Mouse (Mus musculus): ENCODE data around the gene Wdr25.

The Wdr25 gene

GRCm38 (mm10) chr12:108987448-108987847, 94.0 kb downstream of the Wdr25 start:
- no peak for DNase-seq (ENCODE audit: low spot score)

- DNase-seq (ENCODE audit: low spot score): peak; percentile 34
Observed at GRCm38 (mm10) chr12:108990425-108990824, 97.0 kb downstream of the Wdr25 start.

- DNase-seq (ENCODE audit: low spot score): no peak
Observed at GRCm38 (mm10) chr12:108993046-108993445, 99.6 kb downstream of the Wdr25 start.

DNA sequence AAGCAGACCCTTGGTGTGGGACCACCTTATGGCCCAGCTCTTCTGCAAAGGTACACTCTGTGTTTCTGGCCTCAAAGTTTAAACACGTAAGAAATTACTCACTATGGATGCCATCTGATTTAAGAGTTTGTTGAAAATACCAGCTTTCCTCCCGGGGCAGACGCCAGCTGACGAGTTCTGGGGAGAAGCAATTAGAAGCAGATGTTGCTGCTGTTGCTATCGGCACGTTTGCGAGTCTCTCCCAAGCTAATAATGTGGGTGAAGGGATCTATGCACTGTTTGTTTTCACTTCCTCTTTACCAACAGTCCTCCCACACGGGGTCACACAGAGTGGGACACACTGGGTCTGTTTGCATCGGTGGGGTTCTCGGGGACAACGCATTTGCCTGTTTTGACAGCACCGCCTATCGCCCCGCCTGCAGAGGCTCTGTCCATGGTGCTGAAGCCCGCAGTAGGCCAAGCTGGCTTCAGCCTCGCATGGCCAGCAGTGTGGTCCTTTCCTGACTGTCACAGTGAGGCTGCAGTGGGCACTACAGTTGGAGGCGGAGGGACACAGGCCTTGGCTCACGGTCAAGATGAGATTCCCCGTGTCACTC, 101.1 kb downstream of the Wdr25 start:
- peak; percentile 85 for DNase-seq (ENCODE audit: low spot score)

- no peak for DNase-seq (ENCODE audit: low spot score)
Observed at GRCm38 (mm10) chr12:108995976-108996636, 102.7 kb downstream of the Wdr25 start.

DNA sequence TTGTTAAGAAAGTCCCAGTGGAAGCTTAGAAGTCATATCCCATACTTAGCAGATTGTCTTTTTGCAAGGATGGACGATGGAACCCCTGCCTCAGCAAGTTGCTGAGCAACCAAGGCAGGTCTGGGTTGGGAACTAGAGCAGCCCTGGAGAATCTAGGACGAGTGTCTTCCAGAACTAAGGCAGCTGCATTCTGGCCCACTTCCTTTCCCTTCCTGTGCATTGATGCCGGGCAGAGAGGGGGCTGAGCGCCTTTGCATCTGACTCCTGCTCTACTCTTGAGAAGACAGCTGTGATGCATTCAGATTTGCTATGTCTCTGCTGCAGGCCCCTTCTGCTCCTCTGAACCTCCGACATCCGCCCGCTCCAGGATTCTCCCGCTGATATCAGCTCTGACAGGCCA, 103.8 kb downstream of the Wdr25 start:
- DNase-seq (ENCODE audit: low spot score): no peak

DNA sequence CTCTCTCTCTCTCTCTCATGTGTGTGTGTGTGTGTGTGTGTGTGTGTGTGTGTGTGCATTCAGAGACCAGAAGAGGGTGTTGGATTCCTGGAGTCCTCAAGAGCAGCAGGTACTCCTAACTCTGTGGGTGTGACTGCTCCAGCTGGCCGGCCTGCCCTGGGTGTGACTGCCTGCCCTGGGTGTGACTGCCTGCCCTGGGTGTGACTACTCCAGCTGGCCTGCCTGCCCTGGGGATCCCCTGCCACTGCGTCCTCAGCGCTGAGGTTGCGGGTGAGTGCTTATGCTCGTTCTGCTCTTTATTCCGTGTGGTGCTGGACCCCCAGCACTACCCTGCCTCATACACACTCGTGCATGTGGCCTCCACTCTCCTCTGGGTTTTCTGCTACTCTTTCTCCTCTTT, 109.5 kb downstream of the Wdr25 start:
- DNase-seq (ENCODE audit: low spot score): no peak

DNA sequence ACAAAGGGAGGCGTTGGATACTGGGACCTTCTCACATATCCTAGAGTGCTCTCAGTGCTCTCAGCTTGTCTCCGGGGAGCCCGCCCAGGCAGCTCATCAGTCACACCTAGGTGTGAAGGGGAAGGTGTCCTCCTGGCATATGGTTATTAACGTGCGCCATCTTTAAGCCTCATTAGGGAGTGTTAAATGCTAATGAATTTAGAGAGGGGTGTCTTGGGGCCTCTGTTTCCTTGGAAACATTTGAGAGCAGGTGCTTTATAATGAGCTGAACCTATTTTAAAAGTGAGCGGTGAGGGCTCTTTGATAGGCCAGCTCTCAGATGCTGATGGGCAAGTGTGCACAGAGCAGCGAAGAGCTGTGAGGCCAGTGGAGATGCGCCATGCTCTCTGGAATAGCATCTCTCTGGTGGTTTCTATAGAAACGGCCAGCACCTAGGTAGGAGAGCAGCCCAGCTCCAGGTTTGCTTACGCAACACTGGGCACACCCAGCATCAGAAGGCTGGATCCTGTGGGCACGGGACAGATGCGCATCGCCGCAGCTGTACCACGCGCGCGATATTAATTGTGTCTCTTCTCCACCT, 116.7 kb downstream of the Wdr25 start:
- DNase-seq (ENCODE audit: low spot score): no peak

GRCm38 (mm10) chr12:109022181-109022691, 128.8 kb downstream of the Wdr25 start:
- DNase-seq (ENCODE audit: low spot score): no peak

DNA sequence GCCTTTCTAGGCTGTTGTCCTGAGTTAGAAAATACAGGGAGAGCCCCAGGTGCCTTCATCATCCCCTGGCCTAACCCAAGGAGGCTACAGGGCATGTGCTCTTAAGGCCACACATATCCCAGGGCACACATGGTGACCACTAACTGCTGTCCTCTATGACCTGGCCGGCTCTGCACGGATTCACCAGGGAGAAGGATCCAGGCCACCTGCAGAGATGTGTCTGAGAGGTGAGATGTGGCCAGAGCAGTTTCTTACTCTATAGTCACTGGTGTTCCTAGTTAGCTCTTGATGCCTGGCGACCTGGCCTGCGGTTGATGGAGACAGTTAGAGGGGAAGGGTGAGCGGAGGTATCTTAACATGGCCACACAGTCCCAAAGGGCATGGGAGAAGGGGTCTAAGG, 129.5 kb downstream of the Wdr25 start:
- DNase-seq (ENCODE audit: low spot score): no peak

GRCm38 (mm10) chr12:109023780-109024179, 130.3 kb downstream of the Wdr25 start:
- peak; percentile 54 for DNase-seq (ENCODE audit: low spot score)

DNA sequence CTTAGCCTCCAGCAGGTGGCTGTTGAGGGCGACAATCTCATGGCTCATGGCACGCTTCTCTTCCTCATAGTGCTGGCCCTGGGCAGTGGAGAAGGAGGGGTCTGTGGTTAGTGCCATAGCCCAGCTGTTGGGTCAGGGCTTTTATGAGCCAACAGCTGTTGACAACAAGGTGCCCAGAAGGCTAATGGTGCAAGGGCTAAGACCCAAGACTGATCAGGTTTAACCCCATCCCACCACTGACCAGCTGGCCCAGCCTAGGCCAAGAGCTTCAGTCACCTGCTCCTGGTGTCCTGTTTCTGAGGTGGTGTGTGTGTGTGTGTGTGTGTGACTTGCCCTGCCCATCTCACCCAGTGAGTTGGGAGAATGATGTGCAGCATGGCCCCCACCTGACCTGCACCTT, 143.6 kb downstream of the Wdr25 start:
- no peak for DNase-seq (ENCODE audit: low spot score)

- DNase-seq (ENCODE audit: low spot score): no peak
Observed at GRCm38 (mm10) chr12:109038179-109038819, 144.9 kb downstream of the Wdr25 start.

GRCm38 (mm10) chr12:109039311-109039710, 145.9 kb downstream of the Wdr25 start:
- no peak for DNase-seq (ENCODE audit: low spot score)

- DNase-seq (ENCODE audit: low spot score): peak; percentile 36
Observed at GRCm38 (mm10) chr12:109044497-109044896, 151.1 kb downstream of the Wdr25 start.

- no peak for DNase-seq (ENCODE audit: low spot score)
Observed at GRCm38 (mm10) chr12:109045581-109045980, 152.2 kb downstream of the Wdr25 start.

GRCm38 (mm10) chr12:109049949-109050348, 156.5 kb downstream of the Wdr25 start:
- DNase-seq (ENCODE audit: low spot score): no peak

- peak; percentile 34 for DNase-seq (ENCODE audit: low spot score)
Observed at GRCm38 (mm10) chr12:109053020-109053806, 159.8 kb downstream of the Wdr25 start.

DNA sequence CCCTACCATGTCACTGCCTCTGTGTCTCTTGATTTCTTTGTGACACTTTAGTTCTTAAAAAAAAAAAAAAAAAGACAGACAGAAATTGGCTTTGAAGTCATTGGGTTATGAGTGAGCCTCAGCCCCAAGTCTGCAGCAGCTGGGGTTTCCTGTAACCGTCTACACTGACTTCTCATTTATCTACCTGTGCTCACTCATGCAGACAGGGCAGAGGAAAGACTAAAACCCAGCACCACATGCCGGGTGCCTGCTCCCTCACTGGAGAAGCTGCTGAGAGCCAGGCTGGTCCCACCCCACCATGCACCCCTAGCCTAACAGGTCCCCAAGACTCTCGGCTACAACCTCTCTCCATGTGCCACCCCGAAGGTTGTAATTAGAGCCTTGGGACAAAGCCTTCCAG, 164.3 kb downstream of the Wdr25 start:
- no peak for DNase-seq (ENCODE audit: low spot score)

DNA sequence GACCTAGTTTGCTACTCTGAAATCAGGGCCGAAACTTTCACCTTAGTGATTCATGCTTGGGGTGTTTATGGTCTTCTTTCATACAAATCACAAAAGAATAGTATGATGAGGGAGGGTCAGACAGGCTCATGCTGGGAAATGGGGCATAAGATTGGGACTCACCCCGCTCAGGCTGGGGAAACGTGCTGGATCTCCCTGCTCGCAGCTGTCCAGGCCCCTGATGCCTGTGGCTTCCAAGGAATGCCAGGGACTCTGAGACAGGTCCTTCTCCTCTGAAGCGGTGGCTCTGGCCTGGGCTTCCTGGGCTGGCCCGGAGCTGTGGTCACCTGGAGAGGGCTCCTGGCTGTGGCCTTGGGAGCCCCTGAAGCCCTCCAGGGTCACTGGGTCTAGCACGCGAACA, 165.2 kb downstream of the Wdr25 start:
- no peak for DNase-seq (ENCODE audit: low spot score)

- DNase-seq (ENCODE audit: low spot score): peak; percentile 71
Observed at GRCm38 (mm10) chr12:109067561-109068135, 174.2 kb downstream of the Wdr25 start.

GRCm38 (mm10) chr12:109068167-109068653, 174.8 kb downstream of the Wdr25 start, which contains the start of gene Begain:
Begain (minus strand) TSS chr12:109068217.
- peak; percentile 31 for DNase-seq (ENCODE audit: low spot score)
